Mouse (Mus musculus): Measurements from ENCODE around the gene Ldb3.

DNA sequence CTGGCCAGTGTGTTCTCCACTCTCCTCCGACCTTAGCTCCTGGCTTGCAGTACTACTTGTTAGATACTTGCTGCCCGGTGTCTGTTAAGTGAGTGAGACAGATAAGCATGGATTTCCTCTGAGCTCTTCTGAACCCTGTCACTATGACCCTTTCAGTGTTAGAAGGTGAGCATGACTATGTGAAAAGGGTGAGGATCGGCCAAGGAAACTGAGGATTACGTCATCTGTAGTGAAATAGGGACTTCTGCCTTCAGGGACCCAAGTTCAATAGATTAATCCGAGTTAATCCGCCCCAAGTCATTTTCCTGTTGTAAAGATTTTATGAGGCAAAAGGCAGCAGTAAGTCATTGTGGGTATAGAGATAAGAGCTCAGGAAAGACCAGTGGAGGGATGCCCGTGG is 83.2 kb downstream of the Ldb3 start:
- TF ChIP-seq POLR2A (IDR thresholded peaks at IDR 0.05; ENCODE audit: low read depth, low read length) (no peak), CTCF (IDR thresholded peaks at IDR 0.05; ENCODE audit: extremely low read depth, insufficient read length, insufficient replicate concordance, low read depth, low read length) (no peak)

Data from small intestine, adult 2 months (tissue).